Mouse (Mus musculus) spleen, adult 12 weeks (tissue): ENCODE measurements around the gene Ttc16.
A peak's percentile ranks its signal among the peaks of the same experiment; 100 is the strongest.

ENCODE experiments used
- DNase-seq: peaks from one replicate; pipeline ENCODE4 v3.0.0; 2022; ENCODE audit warnings: low spot score

Gene Ttc16

GRCm38 (mm10) chr2:32744272-32744982, 31.0 kb downstream of the Ttc16 start:
- no peak for DNase-seq

GRCm38 (mm10) chr2:32742173-32742531, 33.3 kb downstream of the Ttc16 start:
- DNase-seq = no peak

GRCm38 (mm10) chr2:32741273-32742172, 33.9 kb downstream of the Ttc16 start:
- no peak for DNase-seq

GRCm38 (mm10) chr2:32740916-32741272, 34.5 kb downstream of the Ttc16 start, which contains the start of gene 6330409D20Rik:
Gene 6330409D20Rik (minus strand): TSS chr2:32741016.
- no peak for DNase-seq

- no peak for DNase-seq
These were observed 36.1 kb downstream of the Ttc16 start for GRCm38 (mm10) chr2:32739311-32739710.

- no peak for DNase-seq
These were observed 38.4 kb downstream of the Ttc16 start for GRCm38 (mm10) chr2:32737008-32737407.

GRCm38 (mm10) chr2:32736306-32736829, 39.1 kb downstream of the Ttc16 start:
- no peak for DNase-seq

GRCm38 (mm10) chr2:32734933-32735332, 40.5 kb downstream of the Ttc16 start:
- DNase-seq = no peak

- DNase-seq = no peak
These were observed 41.0 kb downstream of the Ttc16 start for GRCm38 (mm10) chr2:32734480-32734879.

GRCm38 (mm10) chr2:32732695-32733094, 42.7 kb downstream of the Ttc16 start:
- no peak for DNase-seq

GRCm38 (mm10) chr2:32731911-32732310, 43.5 kb downstream of the Ttc16 start:
- no peak for DNase-seq

- DNase-seq = no peak
These were observed 44.6 kb downstream of the Ttc16 start for GRCm38 (mm10) chr2:32730854-32731253.

GRCm38 (mm10) chr2:32729547-32729946, 45.9 kb downstream of the Ttc16 start:
- DNase-seq = no peak

- no peak for DNase-seq
These were observed 47.0 kb downstream of the Ttc16 start for GRCm38 (mm10) chr2:32728463-32728862.

GRCm38 (mm10) chr2:32727435-32727834, 48.0 kb downstream of the Ttc16 start:
- peak; percentile 40 for DNase-seq

- DNase-seq = no peak
These were observed 50.3 kb downstream of the Ttc16 start for GRCm38 (mm10) chr2:32724832-32725790.

- no peak for DNase-seq
These were observed 51.3 kb downstream of the Ttc16 start for GRCm38 (mm10) chr2:32724149-32724548.

GRCm38 (mm10) chr2:32722581-32722980, 52.9 kb downstream of the Ttc16 start:
- no peak for DNase-seq

- DNase-seq = no peak
These were observed 53.4 kb downstream of the Ttc16 start for GRCm38 (mm10) chr2:32722046-32722445.

- DNase-seq = no peak
These were observed 54.7 kb downstream of the Ttc16 start, which contains the start of gene Sh2d3c for GRCm38 (mm10) chr2:32720681-32721229. Gene Sh2d3c (plus strand): TSS chr2:32721055.

GRCm38 (mm10) chr2:32720053-32720452, 55.4 kb downstream of the Ttc16 start:
- no peak for DNase-seq
